Mouse (Mus musculus) liver, embryonic 14.5 days (tissue): ENCODE results near the gene 5730596B20Rik.

Source experiments
- CTCF ChIP-seq: IDR thresholded peaks from 2 replicates; pipeline ENCODE4 v1.5.1; 2016; ENCODE audit warnings: antibody characterized with exemption, low read depth, control low read depth
- EP300 ChIP-seq: IDR thresholded peaks from 2 replicates; pipeline ENCODE4 v1.6.1; 2016; ENCODE audit warnings: antibody characterized with exemption, low read depth

DNA sequence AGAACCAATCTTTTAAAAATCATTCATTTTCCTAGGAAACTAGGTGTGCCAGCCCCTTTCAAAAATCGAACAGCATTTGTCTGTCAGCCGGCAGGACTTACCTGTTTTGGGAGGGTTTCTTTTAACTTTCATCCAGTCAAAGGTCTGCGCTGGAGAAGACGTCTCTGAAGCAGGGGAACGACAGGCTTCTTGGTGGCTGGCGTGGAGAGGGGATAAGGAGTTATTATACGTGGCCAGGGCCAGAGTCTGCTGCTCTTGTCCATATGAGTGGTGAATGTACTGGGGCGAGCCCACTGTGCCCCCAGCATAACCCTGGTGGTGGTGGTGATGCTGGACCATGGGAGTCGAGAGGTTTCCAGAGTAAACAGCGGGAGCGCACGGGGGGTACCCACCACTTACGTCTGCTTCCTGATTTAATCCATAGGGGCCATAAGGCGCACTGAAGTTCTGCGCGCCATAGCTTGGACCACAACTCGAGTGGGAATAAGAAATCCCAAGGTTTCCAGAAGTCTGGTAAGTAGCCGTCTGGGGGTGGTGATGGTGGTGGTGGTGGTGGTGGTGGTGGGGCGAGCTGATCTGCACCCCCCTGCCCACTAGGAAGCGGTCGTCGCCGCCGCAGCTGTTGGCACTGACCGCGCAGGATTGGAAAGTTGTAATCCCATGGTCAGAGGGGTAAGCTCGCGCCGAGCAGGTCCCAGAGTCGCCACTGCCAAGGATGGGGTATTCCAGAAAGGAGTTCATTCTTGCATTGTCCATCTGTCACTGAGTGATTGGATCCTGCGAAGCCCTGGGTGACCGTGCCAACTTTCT lies 19.6 kb upstream of the 5730596B20Rik start:
- TF ChIP-seq EP300: no peak
- TF ChIP-seq CTCF: no peak
